Mouse (Mus musculus): Measurements from ENCODE around the gene Gm5726. TPM values are rescaled to one million over a fixed set of nuclear protein-coding genes. Genes with fewer than 3 reads are reported as not detected.
"Not testable (repeated sequence)": the region's sequence is repeated elsewhere in the genome, so short reads cannot be mapped to it uniquely, and the experiment has no call there.

Gm5726 gene
- total RNA-seq (2021) = not detected in 2 replicates
- long read RNA-seq = 0 reads

- not testable (repeated sequence) for DNase-seq
These were observed at the start of gene Gm5726 for GRCm38 (mm10) chr7:20545657-20546056. Gene Gm5726, minus strand, starts transcription at chr7:20545757.

- DNase-seq = not testable (repeated sequence)
These were observed 30.6 kb upstream of the Gm5726 start, which contains the start of gene Gm4141 for GRCm38 (mm10) chr7:20576141-20576540. Gene Gm4141, minus strand, starts transcription at chr7:20576241.

GRCm38 (mm10) chr7:20533537-20533936 lies 12.0 kb downstream of the Gm5726 start, which contains the start of gene Vmn1r104:
Gene Vmn1r104, plus strand, starts transcription at chr7:20533837.
- DNase-seq = not testable (repeated sequence)

- DNase-seq = not testable (repeated sequence)
These were observed 35.1 kb downstream of the Gm5726 start, which contains the start of gene Vmn1r103 for GRCm38 (mm10) chr7:20510434-20510833. Gene Vmn1r103, minus strand, starts transcription at chr7:20510534.

Other genes starting within 250 kb of the Gm5726 start
- gene Gm4133, start 211.7 kb downstream of the Gm5726 start, total RNA-seq (2021) = not detected in 2 replicates
- not detected in 2 replicates for gene Gm5728, start 170.3 kb downstream of the Gm5726 start, total RNA-seq (2021)
- gene Vmn1r100, start 127.8 kb downstream of the Gm5726 start, total RNA-seq (2021) = not detected in 2 replicates
- gene Vmn1r101, start 103.2 kb downstream of the Gm5726 start, total RNA-seq (2021) = not detected in 2 replicates
- gene Gm10670, start 70.8 kb downstream of the Gm5726 start, total RNA-seq (2021) = not detected in 2 replicates
- gene Vmn1r103, start 35.2 kb downstream of the Gm5726 start, total RNA-seq (2021) = not detected in 2 replicates
- not detected in 2 replicates for gene Vmn1r104, start 11.9 kb downstream of the Gm5726 start, total RNA-seq (2021)
- gene Gm4141, start 30.5 kb upstream of the Gm5726 start, total RNA-seq (2021) = not detected in 2 replicates
- not detected in 2 replicates for gene Gm4513, start 53.3 kb upstream of the Gm5726 start, total RNA-seq (2021)
- not detected in 2 replicates for gene Vmn1r107, start 123.2 kb upstream of the Gm5726 start, total RNA-seq (2021)
- not detected in 2 replicates for gene Vmn1r111, start 157.5 kb upstream of the Gm5726 start, total RNA-seq (2021)
- gene Gm10668, start 184.9 kb upstream of the Gm5726 start, total RNA-seq (2021) = not detected in 2 replicates
- not detected in 2 replicates for gene Vmn1r112, start 225.4 kb upstream of the Gm5726 start, total RNA-seq (2021)
- gene Vmn1r113, start 241.5 kb upstream of the Gm5726 start, total RNA-seq (2021) = not detected in 2 replicates